Mouse (Mus musculus) G1E (cell line): ENCODE measurements around the gene Copb1. TPM values are rescaled to one million over a fixed set of nuclear protein-coding genes. Genes with fewer than 3 reads are reported as not detected.
A peak's percentile ranks its signal among the peaks of the same experiment; 100 is the strongest.

Source experiments
- ATAC-seq: 2 replicates; pipeline ENCODE4 v1.8.0; 2016; ENCODE audit warnings: mild to moderate bottlenecking; ENCODE audit not compliant: insufficient number of reproducible peaks, poor library complexity, low FRiP score, severe bottlenecking; ENCODE audit errors: extremely low read depth
- DNase-seq: peaks from one replicate; pipeline ENCODE4 v3.0.0; 2012; ENCODE audit warnings: low spot score
- H3K27me3 ChIP-seq: 2 replicates; pipeline ENCODE4 v1.6.1; 2012; ENCODE audit warnings: mild to moderate bottlenecking, low read length, inconsistent platforms; ENCODE audit not compliant: insufficient read depth
- H3K36me3 ChIP-seq: replicated peaks from 2 replicates; pipeline ENCODE3; 2012; ENCODE audit warnings: mild to moderate bottlenecking, inconsistent platforms
- H3K4me1 ChIP-seq: 2 replicates; pipeline ENCODE4 v1.6.1; 2012; ENCODE audit warnings: low read depth, low read length, inconsistent platforms, mixed read lengths; ENCODE audit not compliant: insufficient read depth
- H3K4me3 ChIP-seq: 2 replicates; pipeline ENCODE4 v1.5.1; 2012; ENCODE audit warnings: low read depth, mild to moderate bottlenecking, inconsistent platforms, low read length, moderate library complexity, mixed read lengths
- H3K9me3 ChIP-seq: replicated peaks from 2 replicates; pipeline ENCODE4 v1.6.1; 2012; ENCODE audit warnings: inconsistent platforms
- CTCF ChIP-seq: IDR thresholded peaks from 2 replicates; pipeline ENCODE4 v1.5.1; 2012; ENCODE audit warnings: low read depth, low read length, inconsistent platforms, mixed read lengths
- GATA1 ChIP-seq: IDR thresholded peaks from 2 replicates; pipeline ENCODE4 v1.6.1; 2012; ENCODE audit warnings: borderline replicate concordance, low read length, inconsistent platforms, mixed read lengths
- GATA2 ChIP-seq: IDR thresholded peaks from 2 replicates; pipeline ENCODE4 v1.6.1; 2012; ENCODE audit warnings: low read depth, low read length, inconsistent platforms, borderline replicate concordance
- POLR2AphosphoS5 ChIP-seq: IDR thresholded peaks from 2 replicates; pipeline ENCODE4 v1.6.1; 2012; ENCODE audit warnings: low read depth, low read length, inconsistent platforms; ENCODE audit not compliant: insufficient replicate concordance
- TAL1 ChIP-seq: conservative IDR thresholded peaks from 2 replicates; pipeline ENCODE4 v1.6.1; 2012; ENCODE audit warnings: low read depth, low read length, inconsistent platforms, mixed read lengths
- polyA plus RNA-seq: library from polyadenylated mRNA; stranded (reverse); fragments of >175 nt; gene quantifications from 2 replicates; pipeline ENCODE4 v1.2.3, GENCODE M21; 2012
- total RNA-seq, 2 experiments: library from RNA; stranded (forward) in 1 of 2; stranded (reverse) in 1 of 2; fragments of 200-1000 nt in 1 of 2; fragments of >200 nt in 1 of 2; fragmentation: Nextera tagmentation in 1 of 2; gene quantifications; 2 replicates each; pipeline ENCODE4 v1.2.3; 2014 to 2017

Gene Copb1
- total RNA-seq (2014; fragmentation: Nextera tagmentation): 148 and 156 TPM in 2 replicates
- 87.1 and 99.9 TPM in 2 replicates for total RNA-seq (2017)
- polyA plus RNA-seq: 19.6 and 28.5 TPM in 2 replicates

GRCm38 (mm10) chr7:114253885-114254833 lies at the start of gene Copb1:
TSS of gene Copb1 (minus strand) at chr7:114254711.
- ATAC-seq (peak; percentile 96), DNase-seq (peak; percentile 89)
- TF ChIP-seq GATA1: no peak
- TF ChIP-seq TAL1: no peak
- TF ChIP-seq GATA2: no peak
- no peak for TF ChIP-seq CTCF
- no peak for TF ChIP-seq POLR2AphosphoS5
- H3K4me3 ChIP-seq: peak within 1 kb of the TSS; percentile 94
- peaks cover 7% of the 10 kb centered on the region for H3K9me3 ChIP-seq
- no peaks in the 10 kb centered on the region for H3K27me3 ChIP-seq
- H3K4me1 ChIP-seq: peaks cover 17% of the 10 kb centered on the region
- H3K36me3 ChIP-seq: peaks cover 27% of the 10 kb centered on the region

- ATAC-seq (peak; percentile 68), DNase-seq (peak; percentile 28)
- H3K27me3 ChIP-seq: peaks cover 6% of the 10 kb centered on the region; the same call in 1 of the 2 replicates
- peaks cover 29% of the 10 kb centered on the region for H3K4me1 ChIP-seq
- H3K9me3 ChIP-seq: no peaks in the 10 kb centered on the region
- no peak for TF ChIP-seq CTCF
- no peak for TF ChIP-seq TAL1
- no peak for TF ChIP-seq GATA2
- no peak for TF ChIP-seq GATA1
- no peak for TF ChIP-seq POLR2AphosphoS5
- H3K36me3 ChIP-seq: no peaks in the 10 kb centered on the region
- H3K4me3 ChIP-seq: no peak overlapping the region
Measured at GRCm38 (mm10) chr7:114301293-114301782, 46.8 kb upstream of the Copb1 start.

- no peak for TF ChIP-seq GATA1
- no peak for TF ChIP-seq TAL1
- no peak for TF ChIP-seq GATA2
- no peak for TF ChIP-seq CTCF
- TF ChIP-seq POLR2AphosphoS5: no peak
- Histone ChIP-seq H3K4me1 (peaks cover 29% of the 10 kb centered on the region), H3K36me3 (no peaks in the 10 kb centered on the region), H3K9me3 (no peaks in the 10 kb centered on the region), H3K27me3 (peaks cover 6% of the 10 kb centered on the region; the same call in 1 of the 2 replicates), H3K4me3 (no peak overlapping the region)
- ATAC-seq (no peak), DNase-seq (no peak)
Measured at GRCm38 (mm10) chr7:114300782-114301181, 46.3 kb upstream of the Copb1 start.

GRCm38 (mm10) chr7:114299247-114299646 lies 44.7 kb upstream of the Copb1 start:
- Histone ChIP-seq H3K36me3 (no peaks in the 10 kb centered on the region), H3K27me3 (peaks cover 13% of the 10 kb centered on the region; the same call in 1 of the 2 replicates), H3K4me1 (peaks cover 40% of the 10 kb centered on the region), H3K9me3 (no peaks in the 10 kb centered on the region), H3K4me3 (no peak overlapping the region)
- no peak for DNase-seq
- no peak for TF ChIP-seq CTCF
- no peak for TF ChIP-seq GATA2
- no peak for TF ChIP-seq TAL1
- no peak for TF ChIP-seq GATA1
- TF ChIP-seq POLR2AphosphoS5: no peak
- no peak for ATAC-seq

GRCm38 (mm10) chr7:114294698-114295097 lies 40.2 kb upstream of the Copb1 start:
- Histone ChIP-seq H3K4me3 (no peak overlapping the region), H3K9me3 (no peaks in the 10 kb centered on the region), H3K27me3 (peaks cover 11% of the 10 kb centered on the region; the same call in 1 of the 2 replicates), H3K4me1 (peaks cover 63% of the 10 kb centered on the region), H3K36me3 (no peaks in the 10 kb centered on the region)
- DNase-seq: no peak
- TF ChIP-seq GATA2 (no peak), CTCF (peak; percentile 58)
- ATAC-seq: no peak

GRCm38 (mm10) chr7:114293903-114294302 lies 39.4 kb upstream of the Copb1 start:
- Histone ChIP-seq H3K27me3 (peaks cover 10% of the 10 kb centered on the region; the same call in 1 of the 2 replicates), H3K4me3 (no peak overlapping the region), H3K4me1 (peaks cover 67% of the 10 kb centered on the region), H3K36me3 (no peaks in the 10 kb centered on the region), H3K9me3 (no peaks in the 10 kb centered on the region)
- no peak for TF ChIP-seq TAL1
- TF ChIP-seq CTCF: no peak
- no peak for TF ChIP-seq POLR2AphosphoS5
- no peak for TF ChIP-seq GATA2
- no peak for TF ChIP-seq GATA1
- no peak for DNase-seq
- no peak for ATAC-seq
